Mouse (Mus musculus) thymus, adult 2 months (tissue): ENCODE measurements around the gene Dstyk.

Experiments
- CTCF ChIP-seq: fragments of 200-500 bp; IDR thresholded peaks from 2 replicates; pipeline ENCODE4 v1.5.1; 2012; ENCODE audit warnings: mild to moderate bottlenecking, control low read depth, low read length, moderate library complexity, borderline replicate concordance; ENCODE audit not compliant: control insufficient read depth, poor library complexity, insufficient read depth; ENCODE audit errors: extremely low read depth
- POLR2A ChIP-seq: fragments of 200-500 bp; IDR thresholded peaks from 2 replicates; pipeline ENCODE4 v1.6.1; 2012; ENCODE audit warnings: mild to moderate bottlenecking, low read length, control low read depth, moderate library complexity; ENCODE audit not compliant: control insufficient read depth, poor library complexity, insufficient read depth; ENCODE audit errors: extremely low read depth

- TF ChIP-seq CTCF (no peak), POLR2A (no peak)
Observed at GRCm38 (mm10) chr1:132385711-132386110, 31.6 kb upstream of the Dstyk start.
